8 mouse cellular contexts compared by ENCODE assay signal in the genomic region with DNA sequence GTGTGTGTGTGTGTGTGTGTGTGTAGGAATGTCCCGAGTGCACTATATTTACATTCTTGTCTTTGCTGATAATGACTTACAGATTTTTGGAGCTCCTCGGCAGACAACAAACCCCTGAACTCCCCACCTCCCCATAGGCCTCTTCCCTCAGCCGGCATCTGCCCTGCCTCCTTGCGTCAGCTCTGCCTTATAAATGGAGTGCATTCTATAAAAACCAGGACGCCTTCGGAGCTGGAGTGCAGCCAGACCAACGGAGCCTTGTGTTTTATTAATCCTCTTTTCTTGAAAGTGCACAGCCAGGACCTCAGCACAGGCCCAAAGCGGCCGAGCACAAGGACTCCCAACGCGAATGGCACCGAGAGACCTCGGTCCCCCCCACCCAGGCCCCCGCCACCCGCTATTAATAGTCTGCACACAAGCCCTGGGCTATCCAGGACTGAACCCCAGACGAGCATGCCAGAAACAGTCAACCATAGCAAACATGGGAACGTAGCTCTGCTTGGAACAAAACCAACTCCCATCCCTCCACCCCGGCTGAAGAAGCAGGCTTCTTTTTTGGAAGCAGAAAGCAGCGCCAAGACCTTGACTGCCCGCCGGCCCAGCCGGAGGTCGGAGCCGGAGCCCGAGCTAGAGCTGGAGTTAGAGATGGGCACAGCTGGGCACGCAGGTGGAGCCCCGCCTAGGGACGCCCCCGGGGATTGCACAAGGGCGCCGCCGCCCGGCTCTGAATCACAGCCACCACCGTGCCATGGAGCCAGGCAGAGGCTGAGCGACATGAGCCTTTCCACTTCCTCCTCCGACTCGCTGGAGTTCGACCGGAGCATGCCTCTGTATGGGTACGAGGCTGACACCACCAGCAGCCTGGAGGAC. TPM values are rescaled to one million over a fixed set of nuclear protein-coding genes. Genes with fewer than 3 reads are reported as not detected.
A peak's percentile ranks its signal among the peaks of the same experiment; 100 is the strongest.
DNase-seq lines count a peak whose midpoint lies in the region; ATAC-seq lines count a peak whose summit lies in the region.

No protein-coding gene starts in this region.

- H3K27ac ChIP-seq in hindbrain, embryonic 11.5 days (ENCODE audit: low read depth, low read length): peak overlapping the region; percentile 60; the same call in 1 of the 2 replicates
- H3K27ac ChIP-seq in lung, embryonic 16.5 days (ENCODE audit: low read length): peak overlapping the region; percentile 97

- 10% methylated on average over 40 of the region's 40 CpGs for WGBS in hindbrain, embryonic 11.5 days
- WGBS in lung, embryonic 16.5 days: 5% methylated on average over 40 of the region's 40 CpGs

- peak overlapping the region; percentile 41 for H3K4me2 ChIP-seq in hindbrain, embryonic 11.5 days (replicated peaks; ENCODE audit: low read depth, low read length)
- peak overlapping the region; percentile 73 for H3K4me2 ChIP-seq in lung, embryonic 16.5 days (ENCODE audit: low read depth, low read length)

- H3K36me3 ChIP-seq in hindbrain, embryonic 11.5 days (ENCODE audit: control insufficient read depth, insufficient read depth, low read length): no peaks in the 10 kb centered on the region
- H3K36me3 ChIP-seq in lung, embryonic 16.5 days (ENCODE audit: control insufficient read depth, insufficient read depth, low read length): no peaks in the 10 kb centered on the region; the same call in 1 of the 2 replicates

- peak; percentile 98 for DNase-seq in NIH3T3 (ENCODE audit: low read depth)
- peak; percentile 77 to 79 for DNase-seq in cerebellum, postnatal 14 days
- peak; percentile 82 to 84 for DNase-seq in frontal cortex, postnatal 14 days (ENCODE audit: low spot score in 2 of 2)
- DNase-seq in hindbrain, embryonic 11.5 days (ENCODE audit: low spot score): peak; percentile 70
- DNase-seq in layer of hippocampus, postnatal 14 days (ENCODE audit: low spot score in 2 of 2): peak; percentile 89
- DNase-seq in ovary, postnatal 10 days (ENCODE audit: low spot score): peak; percentile 73
- DNase-seq in thymus, postnatal 36 days: peak; percentile 36 to 45

- H3K9ac ChIP-seq in hindbrain, embryonic 11.5 days (ENCODE audit: low read depth, low read length): peak overlapping the region; percentile 54
- H3K9ac ChIP-seq in lung, embryonic 16.5 days (ENCODE audit: low read length): peak overlapping the region; percentile 75

- no peaks in the 10 kb centered on the region for H3K4me1 ChIP-seq in hindbrain, embryonic 11.5 days (replicated peaks; ENCODE audit: control insufficient read depth, insufficient read depth, low read length)
- H3K4me1 ChIP-seq in lung, embryonic 16.5 days (replicated peaks; ENCODE audit: control insufficient read depth, insufficient read depth, low read length): peaks cover 47% of the 10 kb centered on the region

- peak overlapping the region; percentile 28 for H3K4me3 ChIP-seq in hindbrain, embryonic 11.5 days (ENCODE audit: low read depth, low read length)
- H3K4me3 ChIP-seq in lung, embryonic 16.5 days (ENCODE audit: low read length): peak overlapping the region; percentile 63

- H3K9me3 ChIP-seq in hindbrain, embryonic 11.5 days (ENCODE audit: control insufficient read depth, low read length): no peaks in the 10 kb centered on the region
- no peaks in the 10 kb centered on the region for H3K9me3 ChIP-seq in lung, embryonic 16.5 days (ENCODE audit: control insufficient read depth, low read length)

- ATAC-seq in hindbrain, embryonic 11.5 days (ENCODE audit: low FRiP score): peak; percentile 85
- ATAC-seq in lung, embryonic 16.5 days (ENCODE audit: low read depth): peak; percentile 80

- H3K27me3 ChIP-seq in hindbrain, embryonic 11.5 days (ENCODE audit: control insufficient read depth, insufficient read depth, low read length): no peaks in the 10 kb centered on the region
- H3K27me3 ChIP-seq in lung, embryonic 16.5 days (ENCODE audit: control insufficient read depth, insufficient read depth, low read depth, low read length): no peaks in the 10 kb centered on the region

RNA-seq across cellular contexts. Expression of gene Naa20, which starts 41.7 kb away (rescaled TPM):
- 139 and 146 TPM in 2 replicates for polyA plus RNA-seq in hindbrain, embryonic 11.5 days (2014; fragmentation: Nextera tagmentation; extraction: Ambion mirVana)
- 10 to 100 TPM; 65.6 to 73.8 TPM for total RNA-seq in layer of hippocampus, postnatal 14 days (2021)
- 151 and 152 TPM in 2 replicates for polyA plus RNA-seq in lung, embryonic 16.5 days (2015; fragmentation: Nextera tagmentation; extraction: Ambion mirVana)

Comparison
In these comparisons a context has a peak if more than half of its experiments do, and no peak if none do; other contexts are left out.
1. Peak in every context shown above with its lines: DNase-seq, ATAC-seq, H3K4me3 ChIP-seq and H3K27ac ChIP-seq.
2. DNase-seq: peak in every context shown above with its lines; median percentile 98 in NIH3T3; 89 in layer of hippocampus, postnatal 14 days; 83 in frontal cortex, postnatal 14 days; 78 in cerebellum, postnatal 14 days; 73 in ovary, postnatal 10 days; 70 in hindbrain, embryonic 11.5 days; 40 in thymus, postnatal 36 days.